Mouse (Mus musculus): ENCODE results near the gene Mrpl11.
"Not testable (repeated sequence)": the region's sequence is repeated elsewhere in the genome, so short reads cannot be mapped to it uniquely, and the experiment has no call there.

Mrpl11 gene

GRCm38 (mm10) chr19:4994043-4994442 lies 32.1 kb downstream of the Mrpl11 start:
- DNase-seq, result no peak

GRCm38 (mm10) chr19:4999445-5000140 lies 37.6 kb downstream of the Mrpl11 start:
- no peak for DNase-seq

GRCm38 (mm10) chr19:5001666-5002406 lies 39.9 kb downstream of the Mrpl11 start:
- DNase-seq, result peak; percentile 43

- DNase-seq, result not testable (repeated sequence)
These were observed 41.7 kb downstream of the Mrpl11 start for GRCm38 (mm10) chr19:5003644-5004043.

GRCm38 (mm10) chr19:5004925-5005324 lies 43.0 kb downstream of the Mrpl11 start:
- DNase-seq, result no peak

- no peak for DNase-seq
These were observed 51.2 kb downstream of the Mrpl11 start for GRCm38 (mm10) chr19:5013138-5013537.

GRCm38 (mm10) chr19:5014961-5015398 lies 53.0 kb downstream of the Mrpl11 start:
- peak; percentile 37 for DNase-seq

- peak; percentile 76 for DNase-seq
These were observed 54.3 kb downstream of the Mrpl11 start for GRCm38 (mm10) chr19:5016221-5016742.
